Mouse (Mus musculus) B cell, adult 2 months (primary cell): Measurements from ENCODE around the gene Tjp2.

Experiments used
- DNase-seq, 2 experiments: peaks; one replicate each; pipeline ENCODE4 v3.0.0; 2022

Tjp2 gene

DNA sequence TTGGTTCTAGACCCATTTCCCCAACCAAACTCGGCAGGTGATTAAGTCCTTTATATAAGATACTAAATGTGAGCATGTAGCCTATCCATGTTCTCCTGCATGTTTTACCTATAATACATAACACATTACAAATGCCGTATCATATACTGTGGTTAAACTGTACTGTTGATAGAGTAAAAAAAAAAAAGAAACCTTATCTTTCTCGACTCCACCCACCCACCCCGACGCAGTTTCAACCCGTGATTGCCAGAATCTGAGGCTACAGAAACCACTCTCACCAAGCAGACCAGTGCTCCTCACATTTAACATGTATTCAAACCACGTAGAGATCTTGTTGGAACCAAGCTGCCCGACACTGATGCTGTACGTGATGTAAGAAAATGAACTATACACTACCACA, 102.2 kb downstream of the Tjp2 start:
- DNase-seq = no peak

DNA sequence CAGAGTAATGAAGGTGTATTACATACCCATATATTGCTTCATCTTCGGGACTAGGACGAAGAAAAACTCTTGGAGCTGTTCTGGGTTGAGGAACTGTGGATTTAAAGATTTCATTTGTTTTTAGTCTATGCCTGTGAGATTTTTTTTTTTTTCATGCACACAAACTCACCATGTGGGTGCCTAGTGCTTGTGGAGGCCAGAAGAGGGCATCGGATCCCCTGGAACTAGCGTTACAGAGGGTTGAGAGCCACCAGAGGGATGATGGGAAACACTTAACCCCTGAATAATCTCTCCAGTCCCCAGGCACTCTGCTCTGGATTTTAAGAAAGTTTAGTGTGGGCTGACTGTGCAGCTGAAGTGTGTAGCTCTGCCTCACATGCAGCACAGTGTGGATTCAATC, 104.0 kb downstream of the Tjp2 start:
- no peak for DNase-seq

DNA sequence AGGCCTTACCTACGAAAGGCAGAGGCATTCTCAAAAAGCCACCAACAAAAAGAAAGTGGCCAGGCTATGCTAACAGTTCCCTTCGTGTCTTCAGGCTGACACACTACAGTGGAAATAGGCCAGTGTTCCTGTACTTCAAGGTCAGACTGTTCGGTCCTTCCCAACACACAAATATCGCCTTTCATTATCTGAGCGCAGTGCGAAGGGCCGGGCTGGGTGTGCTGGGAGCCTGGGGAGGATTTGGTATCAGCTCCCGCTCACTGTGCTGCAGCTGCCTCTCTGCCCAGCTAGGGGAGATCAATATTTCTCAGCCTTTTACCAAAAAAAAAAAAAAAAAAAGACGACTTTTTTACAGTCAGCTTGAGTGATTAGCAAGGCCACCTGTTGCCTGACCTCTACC, 106.1 kb downstream of the Tjp2 start:
- no peak for DNase-seq

DNA sequence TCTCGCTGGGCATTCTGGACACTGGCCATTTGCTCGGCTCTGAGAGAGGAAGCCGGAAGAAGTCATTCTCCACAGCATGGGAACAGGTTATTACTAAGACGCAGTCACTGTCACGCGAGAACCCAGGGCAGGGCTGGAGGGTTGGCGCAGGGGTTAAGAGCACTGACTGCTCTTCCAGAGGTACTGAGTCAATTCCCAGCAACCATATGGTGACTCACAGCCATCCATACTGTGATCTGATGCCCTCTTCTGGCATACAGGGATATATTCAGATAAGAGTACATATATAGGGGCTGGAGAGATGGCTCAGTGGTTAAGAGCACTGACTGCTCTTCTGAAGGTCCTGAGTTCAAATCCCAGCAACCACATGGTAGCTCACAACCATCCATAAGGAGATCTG, 113.2 kb downstream of the Tjp2 start:
- DNase-seq = no peak

DNA sequence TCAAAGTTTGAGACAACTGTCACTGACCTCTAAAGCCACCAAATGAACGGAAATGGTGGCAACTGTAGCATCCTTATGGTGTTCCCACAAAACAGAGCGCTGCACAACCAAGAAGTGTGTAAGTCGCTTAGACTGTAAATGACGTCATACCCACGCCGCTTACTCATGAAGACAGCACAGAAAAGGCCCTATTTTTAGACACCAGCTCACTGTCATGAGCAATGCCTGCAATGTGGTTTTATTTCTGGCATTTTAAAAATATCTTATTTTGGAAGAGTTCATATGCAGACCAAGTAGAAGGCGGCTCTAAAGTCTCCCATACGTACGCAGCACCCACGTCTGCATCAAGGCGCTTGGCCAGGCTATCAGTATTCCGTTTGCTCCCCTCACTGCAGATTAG, 117.1 kb downstream of the Tjp2 start:
- DNase-seq = no peak

DNA sequence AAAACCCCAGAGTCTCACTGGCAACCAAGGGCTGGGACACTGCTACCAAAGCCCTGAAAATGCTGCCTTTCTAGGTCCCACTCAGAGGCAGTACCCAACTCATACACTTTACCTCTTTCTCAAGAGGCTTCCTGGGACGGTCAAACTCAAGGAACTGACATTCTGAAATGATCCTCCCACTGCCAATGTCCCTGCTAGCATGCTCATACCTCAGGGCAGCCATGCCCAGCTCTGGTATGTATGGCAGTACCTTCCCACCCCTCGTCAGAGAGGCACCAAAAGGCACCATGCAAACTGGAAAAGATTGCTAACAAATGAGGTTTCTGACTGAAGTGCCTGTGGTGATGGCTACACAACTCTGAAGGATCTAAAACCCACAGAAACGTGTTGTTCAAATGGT, 121.0 kb downstream of the Tjp2 start:
- DNase-seq = no peak

DNA sequence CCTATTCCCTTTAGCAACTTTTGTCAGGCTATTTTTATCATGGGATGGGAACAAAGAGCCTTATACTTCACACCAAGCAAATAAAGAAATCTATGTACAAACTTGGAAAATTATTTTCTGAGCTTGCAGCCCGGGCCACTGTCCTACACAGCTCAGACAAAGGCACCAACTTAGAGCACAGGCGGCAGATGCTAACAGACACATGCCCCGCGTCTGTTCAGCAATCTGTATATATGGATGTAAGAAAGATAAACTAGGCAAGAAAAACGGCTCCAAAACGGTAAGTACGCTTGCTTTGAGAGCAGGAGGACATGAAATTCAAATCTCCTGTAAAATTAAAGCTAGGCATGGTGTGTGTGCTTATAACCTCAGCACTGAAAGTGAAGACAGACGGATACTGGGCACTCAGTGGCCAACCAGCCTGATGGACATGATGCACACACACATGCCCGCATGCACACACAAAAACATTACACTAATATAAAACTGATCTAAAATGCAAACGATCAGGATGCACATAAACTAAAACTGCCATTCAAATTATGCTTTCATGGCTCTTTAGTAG, 122.2 kb downstream of the Tjp2 start:
- no peak for DNase-seq

DNA sequence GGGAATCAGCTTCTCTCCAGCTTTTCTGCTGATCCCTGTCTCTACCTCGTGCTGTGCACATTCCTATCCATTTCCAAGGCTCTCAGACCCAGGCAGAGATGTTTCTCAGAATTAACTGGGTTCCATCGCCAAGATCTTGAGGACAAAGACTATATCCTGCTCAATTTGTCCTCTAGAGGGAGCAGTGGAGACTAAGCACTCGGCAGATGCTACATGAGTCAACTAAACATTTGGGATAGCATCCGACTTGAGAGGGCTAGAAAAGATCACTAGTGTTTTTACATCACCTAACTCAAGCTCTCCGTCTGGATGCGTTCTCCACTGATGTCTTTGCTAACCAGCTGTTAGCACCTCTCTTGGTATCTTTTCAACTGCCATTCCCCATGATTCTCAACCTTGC, 123.6 kb downstream of the Tjp2 start:
- DNase-seq = no peak

DNA sequence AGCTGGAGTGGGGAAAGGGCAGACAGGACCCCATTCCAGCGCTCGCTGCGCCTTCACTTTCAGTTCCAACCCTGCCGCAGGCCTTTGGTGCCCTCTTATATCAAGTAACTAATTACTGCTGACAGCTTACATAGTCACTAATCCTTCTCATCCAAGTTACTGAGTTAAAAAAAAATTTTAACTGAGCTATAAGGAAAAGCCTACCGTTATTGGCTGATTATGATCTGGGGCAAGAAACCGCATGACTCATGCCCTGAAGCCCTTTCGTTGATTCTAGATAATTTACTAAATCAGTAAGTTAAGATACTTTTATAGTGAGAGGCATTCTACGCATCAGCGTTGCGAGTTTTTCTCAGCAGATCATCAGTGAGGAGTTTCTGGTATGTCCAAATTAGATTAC, 126.1 kb downstream of the Tjp2 start:
- DNase-seq = no peak

DNA sequence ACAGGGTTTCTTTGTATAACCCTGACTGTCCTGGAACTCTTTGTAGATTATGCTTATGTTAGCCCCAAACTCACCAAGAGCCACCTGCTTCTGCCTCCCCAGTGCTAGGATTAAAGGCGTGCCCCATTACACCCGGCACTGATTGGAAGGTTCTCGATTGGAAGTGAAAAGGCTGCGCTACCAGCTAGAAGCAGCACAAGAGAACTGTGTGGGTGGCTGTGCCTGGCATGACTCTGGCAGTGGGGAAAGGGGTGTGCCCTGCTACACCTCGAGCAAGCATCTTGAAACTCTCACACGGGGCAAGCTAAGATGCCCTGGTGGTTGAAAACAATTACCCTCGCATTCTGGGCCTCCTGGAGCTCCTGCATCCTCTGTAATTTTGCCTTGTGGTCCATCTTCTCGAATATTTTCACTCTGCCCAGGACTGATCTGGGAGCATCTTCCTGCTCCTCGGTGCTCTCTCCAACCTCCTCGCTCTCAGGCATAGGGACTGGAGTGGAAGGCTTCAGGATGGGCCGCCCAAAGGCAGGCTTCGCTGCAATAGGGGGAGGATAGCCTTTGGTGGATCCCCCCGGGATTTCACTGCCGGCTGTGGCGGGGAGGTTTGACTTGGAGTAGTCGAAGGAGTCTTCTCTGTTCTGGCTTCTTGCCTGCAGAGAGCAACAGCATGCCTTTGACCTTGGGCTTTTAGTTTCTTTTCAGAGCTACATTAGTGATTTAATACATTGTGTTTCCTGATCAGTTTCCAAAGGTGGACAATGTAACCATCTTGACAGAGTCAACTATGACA, 127.0 kb downstream of the Tjp2 start:
- DNase-seq = no peak

DNA sequence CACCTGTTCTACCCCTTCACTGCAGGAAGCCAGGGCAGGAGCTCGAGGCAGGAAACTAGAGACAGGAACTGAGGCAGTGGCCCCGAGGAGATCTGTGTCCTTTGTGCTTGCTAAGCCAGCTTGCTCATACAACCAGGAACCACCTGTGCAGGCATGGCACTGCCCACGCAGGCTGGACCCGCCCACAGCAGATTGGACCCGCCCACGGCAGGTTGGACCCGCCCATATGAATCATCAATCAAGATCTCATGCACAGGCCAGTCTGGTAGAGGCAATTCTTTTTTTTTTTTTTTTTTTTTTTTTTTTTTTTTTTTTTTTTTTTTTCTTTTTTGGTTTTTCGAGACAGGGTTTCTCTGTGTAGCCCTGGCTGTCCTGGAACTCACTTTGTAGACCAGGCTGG, 132.8 kb downstream of the Tjp2 start:
- peak in 1 of 2 experiments; percentile 2 for DNase-seq

DNA sequence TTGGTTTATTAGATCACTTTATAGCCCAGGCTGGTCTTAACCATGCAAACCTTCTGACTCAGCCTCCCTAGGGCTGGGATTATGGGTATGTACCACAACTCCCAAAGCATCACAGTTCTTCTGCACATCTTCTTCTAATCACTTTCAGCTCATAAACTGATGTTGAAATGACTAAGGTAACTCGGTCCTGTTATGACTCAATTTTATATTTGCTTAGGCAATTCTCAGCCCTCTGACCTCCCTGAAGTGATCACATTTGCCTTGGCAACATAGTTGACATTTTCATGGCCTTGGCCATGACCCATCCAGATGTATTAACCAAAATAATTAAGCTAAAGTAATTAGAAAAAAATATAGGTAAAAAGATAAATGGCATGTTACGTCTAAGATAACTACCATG, 134.5 kb downstream of the Tjp2 start:
- no peak for DNase-seq

DNA sequence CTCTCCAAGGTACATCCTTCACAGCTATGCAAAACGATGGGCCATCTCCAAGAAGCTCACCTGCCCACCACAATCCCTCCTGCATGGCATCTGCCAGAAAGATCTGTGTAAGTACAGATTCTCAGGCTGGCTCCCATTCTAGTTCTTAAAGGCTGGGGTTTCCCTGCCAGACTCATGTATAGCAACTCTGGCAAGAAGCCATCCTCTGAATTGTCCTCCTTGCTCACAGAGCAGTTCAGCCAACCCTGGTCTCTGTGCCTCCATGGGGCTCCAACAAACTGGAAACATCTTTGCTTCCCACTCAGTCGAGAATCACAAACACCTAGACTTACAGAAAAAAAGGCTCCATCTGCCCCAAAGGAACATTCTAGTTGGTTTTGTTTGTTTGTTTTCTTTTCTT, 139.5 kb downstream of the Tjp2 start:
- no peak for DNase-seq

DNA sequence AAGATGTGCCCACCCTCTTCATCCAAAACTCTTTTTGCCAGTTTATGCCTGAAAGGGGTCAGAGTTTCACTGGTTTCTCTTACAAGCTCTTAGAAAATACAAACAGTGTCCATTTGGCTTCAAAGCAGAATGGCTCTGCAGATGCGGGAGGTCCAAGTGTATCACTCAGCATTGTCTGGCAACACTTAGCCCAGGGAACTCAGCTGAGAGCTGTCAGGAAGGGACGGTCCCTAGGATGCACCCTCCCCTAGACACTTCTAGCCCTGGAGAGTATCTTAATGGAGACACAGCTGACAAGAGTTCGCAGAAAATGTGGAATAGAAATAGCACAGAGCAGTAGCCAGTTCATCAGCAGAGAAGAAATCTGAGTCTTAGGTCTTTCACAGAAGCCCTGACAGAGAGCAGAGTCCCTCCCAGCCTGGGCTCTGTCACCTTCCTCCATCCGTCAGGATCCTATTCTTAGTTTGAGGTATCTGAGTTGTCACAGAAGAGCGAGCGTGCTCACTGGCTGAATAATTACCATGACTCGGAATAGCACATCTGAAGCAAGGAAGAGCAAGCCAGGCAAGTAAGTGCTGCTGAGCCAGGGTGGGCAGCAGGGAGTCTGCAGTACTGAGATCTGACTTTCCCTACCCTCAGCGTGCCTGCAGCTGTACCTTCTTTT, 144.3 kb downstream of the Tjp2 start:
- no peak for DNase-seq

DNA sequence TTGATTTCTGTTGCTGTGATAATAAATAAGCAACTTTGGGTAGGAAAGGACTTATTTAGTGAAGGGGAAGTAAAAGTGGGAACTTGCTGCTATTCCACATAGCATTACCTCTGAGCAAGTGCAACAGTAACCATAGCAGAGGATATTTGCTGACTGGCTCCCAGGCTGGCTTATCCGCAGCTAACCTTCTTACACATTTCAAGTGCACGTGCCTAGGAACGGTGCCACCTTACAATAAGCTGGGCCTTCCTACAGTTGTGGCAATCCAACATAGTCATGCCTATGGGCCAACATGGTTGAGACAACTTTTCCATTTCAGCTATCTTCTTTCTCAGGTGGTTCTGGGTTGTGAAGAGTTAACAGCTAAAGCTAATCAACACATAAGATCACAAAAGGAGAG, 147.2 kb downstream of the Tjp2 start:
- DNase-seq = no peak

DNA sequence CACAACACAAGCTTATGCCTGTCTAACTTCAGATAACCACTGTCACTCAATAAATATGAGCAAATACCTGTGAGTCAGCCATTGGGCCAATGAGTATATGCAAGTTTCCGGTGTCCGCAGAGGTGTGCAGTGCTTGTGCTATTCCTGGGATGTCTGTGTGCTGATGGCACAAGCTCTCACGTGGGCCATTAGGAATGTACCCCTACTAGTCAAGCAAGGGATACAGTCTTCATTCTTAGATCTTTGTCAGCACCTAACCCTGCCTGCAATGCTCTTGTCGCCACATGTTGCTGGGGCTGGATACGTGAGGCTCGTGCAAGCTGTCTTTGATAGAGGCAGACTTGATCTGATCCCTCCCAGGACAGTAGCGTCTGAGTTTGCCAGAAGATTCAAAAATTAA, 148.3 kb downstream of the Tjp2 start:
- no peak for DNase-seq

DNA sequence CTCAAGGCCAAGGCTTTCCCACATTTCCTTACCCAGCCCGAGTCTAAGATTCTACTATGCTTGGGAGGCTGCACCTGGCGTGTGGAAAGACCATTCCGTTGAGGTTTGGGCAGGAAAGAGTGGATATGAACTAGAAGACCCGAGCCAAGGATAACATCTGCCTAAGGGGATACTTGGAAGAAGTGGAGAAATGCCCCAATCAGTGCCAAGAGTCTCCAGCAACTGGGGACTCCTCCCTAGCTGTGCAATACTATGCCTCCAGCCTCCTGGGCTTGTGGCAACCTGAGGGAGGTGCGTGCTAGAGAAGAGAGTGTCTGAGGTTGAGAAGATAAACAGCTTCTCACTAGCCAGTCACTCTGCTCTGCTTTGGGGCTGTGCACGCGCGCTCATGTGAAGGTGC, 148.9 kb downstream of the Tjp2 start:
- no peak for DNase-seq

DNA sequence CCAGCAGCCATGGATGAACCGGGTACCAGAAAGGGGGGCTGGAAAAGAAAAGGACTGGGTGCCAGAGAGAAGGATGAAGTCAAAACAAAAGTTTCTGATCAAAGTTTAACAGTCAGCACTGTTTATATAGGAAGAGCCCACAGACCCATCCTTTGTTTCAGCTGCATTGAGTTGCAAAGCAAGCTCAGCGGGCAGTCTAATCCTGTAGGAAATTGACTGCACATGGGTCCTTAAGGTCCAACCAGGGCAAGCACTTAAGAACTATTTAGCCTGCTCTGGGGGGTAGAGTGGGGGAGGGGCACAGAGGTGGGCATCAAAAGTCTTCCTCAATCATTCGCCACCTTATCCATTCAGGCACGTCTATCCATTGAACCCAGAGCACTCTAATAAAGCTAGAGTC, 151.7 kb downstream of the Tjp2 start:
- DNase-seq = no peak

DNA sequence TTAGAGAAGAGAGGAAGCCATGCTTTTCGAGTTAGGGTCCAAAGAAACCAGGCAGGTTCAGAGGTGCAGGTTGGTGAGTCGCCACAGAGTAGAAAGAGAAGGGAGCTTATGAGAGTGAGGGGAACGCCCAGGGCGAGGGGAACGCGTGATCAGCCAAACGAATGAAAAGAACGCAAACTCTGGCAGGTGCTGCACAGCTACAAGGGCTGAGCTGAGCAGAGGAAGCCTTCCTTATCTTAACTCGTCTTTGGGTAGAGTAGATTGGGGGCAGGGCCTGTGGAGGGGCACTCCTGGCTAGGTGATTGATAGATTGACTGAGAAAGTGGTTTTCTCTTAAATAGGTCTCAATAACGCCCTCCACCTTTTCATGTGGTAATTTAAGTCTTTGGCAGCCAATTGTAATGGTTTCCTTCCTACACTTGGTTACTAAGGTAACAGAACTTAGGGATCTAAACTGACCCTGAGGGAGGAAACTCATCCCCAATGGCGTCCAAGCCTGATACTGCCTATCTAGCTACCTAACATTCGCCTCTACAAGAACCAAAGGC, 160.4 kb downstream of the Tjp2 start:
- no peak for DNase-seq

DNA sequence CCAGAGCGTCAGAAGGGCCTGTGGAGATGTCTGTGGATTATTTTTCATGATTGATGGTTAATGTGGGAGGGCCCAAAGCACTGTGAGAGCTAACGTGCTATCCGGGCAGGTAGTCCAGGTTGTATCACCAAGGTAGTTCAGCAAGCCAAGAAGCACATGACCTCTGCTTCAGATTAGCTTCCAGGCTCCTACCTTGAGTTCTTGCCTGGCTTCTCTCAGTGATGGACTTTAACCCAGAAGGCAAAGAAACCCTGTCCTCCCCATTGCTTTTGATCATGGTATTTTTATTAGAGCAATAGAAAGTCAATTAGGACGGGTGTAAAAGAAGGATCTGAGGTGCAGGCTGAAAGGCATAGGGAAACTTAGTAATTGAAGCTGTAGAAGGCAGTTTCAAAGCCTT, 161.2 kb downstream of the Tjp2 start:
- no peak for DNase-seq

DNA sequence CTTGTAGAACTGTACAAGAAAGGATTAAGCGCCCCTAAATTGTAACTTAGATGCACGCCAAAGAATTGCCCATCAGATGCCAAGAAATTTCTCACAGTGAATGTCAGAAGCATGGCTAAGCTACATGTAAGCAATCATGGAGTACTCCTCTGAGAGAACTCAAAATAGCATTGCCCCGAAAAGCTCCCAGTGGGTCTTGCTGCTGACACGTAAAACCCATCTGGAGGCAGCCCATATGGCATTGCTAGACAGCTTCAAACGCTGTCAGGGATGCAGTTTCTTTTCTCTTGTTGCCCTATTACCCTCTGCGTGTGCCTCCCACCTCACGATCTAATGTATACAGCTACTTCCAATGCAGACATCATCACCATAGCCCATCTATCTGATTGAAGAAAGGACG, 166.0 kb downstream of the Tjp2 start:
- no peak for DNase-seq

DNA sequence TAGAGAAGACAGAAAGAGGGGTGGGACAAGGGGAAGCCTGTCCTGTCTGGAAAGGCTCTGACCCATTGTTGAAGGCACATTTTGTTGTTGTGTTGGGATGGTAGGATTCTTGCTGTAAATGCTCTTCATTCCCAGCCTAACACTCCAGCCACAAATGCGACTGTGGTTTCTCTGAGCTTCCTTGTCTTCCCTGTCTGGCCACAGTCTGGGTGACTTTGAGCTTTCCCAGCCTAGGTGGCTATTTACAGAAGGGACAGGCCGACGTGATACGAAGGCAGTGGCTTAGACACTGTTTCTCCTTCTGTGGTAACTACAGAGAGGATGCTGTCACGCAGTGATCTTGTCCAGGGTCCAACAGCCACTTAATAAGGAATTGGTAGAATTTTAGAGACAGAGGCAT, 166.8 kb downstream of the Tjp2 start:
- DNase-seq = no peak

DNA sequence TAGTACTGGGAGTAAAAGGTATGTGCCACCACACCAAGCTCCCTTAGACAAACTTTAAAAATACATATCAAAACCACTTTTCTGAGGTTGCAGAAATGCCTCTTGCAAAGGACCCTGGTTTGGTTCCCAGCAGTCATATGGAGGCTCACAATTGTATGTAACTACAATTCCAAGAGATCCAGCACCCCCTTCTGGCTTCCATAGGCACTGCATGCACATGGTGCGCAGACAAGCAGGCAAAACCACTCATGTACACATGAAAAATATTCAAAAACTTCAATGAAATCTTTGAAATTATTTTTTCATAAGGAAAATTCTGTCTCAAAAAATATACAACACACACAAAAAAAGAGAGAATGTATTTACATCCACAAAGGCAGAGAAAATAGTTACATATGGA, 167.9 kb downstream of the Tjp2 start:
- DNase-seq = no peak

DNA sequence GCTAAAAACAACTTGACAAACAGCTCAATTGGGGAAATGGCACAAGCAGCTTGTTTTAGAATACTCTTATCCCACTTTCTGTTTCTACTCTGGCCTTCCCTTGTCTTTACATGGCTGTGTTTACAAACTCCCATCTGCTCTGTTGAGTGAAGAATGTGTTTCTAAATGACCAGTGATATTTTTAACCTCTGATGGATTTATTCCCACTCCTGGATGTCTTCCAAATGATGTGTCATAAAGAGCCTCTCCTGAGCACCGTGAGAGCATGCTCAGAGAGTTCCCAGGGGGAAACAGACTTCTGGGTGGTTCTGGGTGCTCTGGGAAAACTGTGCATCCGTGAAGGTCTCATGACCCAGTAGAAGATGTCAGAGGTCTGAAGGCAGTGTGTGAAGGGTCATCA, 169.9 kb downstream of the Tjp2 start:
- no peak for DNase-seq
